Mouse (Mus musculus) skeletal muscle tissue, adult 2 months (tissue): Measurements from ENCODE around the gene Sccpdh.
"Not testable (repeated sequence)": the region's sequence is repeated elsewhere in the genome, so short reads cannot be mapped to it uniquely, and the experiment has no call there.

Experiments
- DNase-seq: peaks from one replicate; pipeline ENCODE4 v3.0.0-alpha.2; 2012; ENCODE audit warnings: low read depth, low spot score

Gene Sccpdh

GRCm38 (mm10) chr1:179668013-179668805 lies at the start of gene Sccpdh:
Gene Sccpdh (plus strand): TSS chr1:179668210.
- peak; percentile 81 for DNase-seq

GRCm38 (mm10) chr1:179622665-179623064 lies 45.3 kb upstream of the Sccpdh start:
- DNase-seq, result no peak

GRCm38 (mm10) chr1:179623657-179624056 lies 44.4 kb upstream of the Sccpdh start:
- DNase-seq, result no peak

- peak; percentile 23 for DNase-seq
These were observed 43.7 kb upstream of the Sccpdh start for GRCm38 (mm10) chr1:179624354-179624753.

- DNase-seq, result no peak
These were observed 40.2 kb upstream of the Sccpdh start for GRCm38 (mm10) chr1:179627855-179628254.

GRCm38 (mm10) chr1:179628438-179629106 lies 39.4 kb upstream of the Sccpdh start:
- DNase-seq, result no peak

GRCm38 (mm10) chr1:179629276-179629675 lies 38.7 kb upstream of the Sccpdh start:
- DNase-seq, result no peak

- DNase-seq, result no peak
These were observed 35.1 kb upstream of the Sccpdh start for GRCm38 (mm10) chr1:179632746-179633413.

GRCm38 (mm10) chr1:179633414-179633752 lies 34.6 kb upstream of the Sccpdh start:
- no peak for DNase-seq

- no peak for DNase-seq
These were observed 33.9 kb upstream of the Sccpdh start for GRCm38 (mm10) chr1:179634159-179634558.

GRCm38 (mm10) chr1:179642726-179643125 lies 25.3 kb upstream of the Sccpdh start:
- no peak for DNase-seq

- no peak for DNase-seq
These were observed 23.9 kb upstream of the Sccpdh start for GRCm38 (mm10) chr1:179644151-179644550.

GRCm38 (mm10) chr1:179645101-179645979 lies 22.7 kb upstream of the Sccpdh start:
- DNase-seq, result peak; percentile 70

- DNase-seq, result no peak
These were observed 22.1 kb upstream of the Sccpdh start for GRCm38 (mm10) chr1:179645980-179646268.

- not testable (repeated sequence) for DNase-seq
These were observed 19.3 kb upstream of the Sccpdh start for GRCm38 (mm10) chr1:179648678-179649077.

GRCm38 (mm10) chr1:179649324-179649723 lies 18.7 kb upstream of the Sccpdh start:
- DNase-seq, result no peak

- no peak for DNase-seq
These were observed 17.7 kb upstream of the Sccpdh start for GRCm38 (mm10) chr1:179650284-179650683.

- no peak for DNase-seq
These were observed 16.8 kb upstream of the Sccpdh start for GRCm38 (mm10) chr1:179651224-179651623.

- DNase-seq, result no peak
These were observed 4.9 kb upstream of the Sccpdh start for GRCm38 (mm10) chr1:179663065-179663464.

GRCm38 (mm10) chr1:179664309-179664930 lies 3.6 kb upstream of the Sccpdh start:
- no peak for DNase-seq

- no peak for DNase-seq
These were observed 1.0 kb upstream of the Sccpdh start for GRCm38 (mm10) chr1:179666971-179667370.
